Mouse (Mus musculus): ENCODE results near the gene Lrrk1.

DNA sequence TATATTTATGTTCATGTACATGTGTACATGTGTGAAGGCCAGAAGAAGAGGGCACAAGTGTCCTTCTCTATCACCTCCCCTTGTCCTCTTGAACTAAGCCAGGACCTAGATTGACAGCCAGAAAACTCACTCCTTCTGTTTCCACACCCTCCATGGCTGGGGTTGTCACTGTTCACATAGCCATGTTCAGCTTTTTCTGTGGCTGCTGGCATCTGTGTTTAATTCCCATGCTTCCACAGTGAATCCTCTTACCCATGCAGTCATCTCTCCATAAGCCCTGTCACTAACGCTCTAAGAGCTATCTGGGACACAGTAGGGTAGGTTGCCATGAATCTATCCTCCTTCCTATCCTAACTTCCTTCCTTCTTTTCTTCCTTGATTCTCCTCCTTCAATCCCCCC lies 192.3 kb downstream of the Lrrk1 start:
- no peak for TF ChIP-seq CTCF (IDR thresholded peaks at IDR 0.05; ENCODE audit: insufficient read depth, low read length)
- TF ChIP-seq POLR2A (IDR thresholded peaks at IDR 0.05; ENCODE audit: borderline replicate concordance, extremely low read depth, low read depth, low read length): no peak
